Comparison of ENCODE assay signal across 22 mouse cellular contexts in genomic region chr19:4052516-4053030, GRCm38 (mm10). TPM values are rescaled to one million over a fixed set of nuclear protein-coding genes. Genes with fewer than 3 reads are reported as not detected.
DNase-seq lines count a peak whose midpoint lies in the region; ATAC-seq lines count a peak whose summit lies in the region.
"Had no signal": no experiment of that assay in that cellular context is flagged by ENCODE, and none has a peak within 500 bp of the region (broad histone marks: within the 10 kb centered on the region; RNA-seq: fewer than 3 reads in every experiment).

No protein-coding gene starts in this region.

- no peak overlapping the region for H3K9ac ChIP-seq in intestine, embryonic 16.5 days (ENCODE audit: low read depth, low read length)
- H3K9ac ChIP-seq: heart, embryonic 15.5 days; limb, embryonic 15.5 days; midbrain, embryonic 12.5 days had no signal

- H3K27me3 ChIP-seq in intestine, embryonic 16.5 days (replicated peaks; ENCODE audit: control insufficient read depth, insufficient read depth, low read length), result no peaks in the 10 kb centered on the region
- H3K27me3 ChIP-seq: heart, embryonic 15.5 days; limb, embryonic 15.5 days; midbrain, embryonic 12.5 days; Patski had no signal

- peaks cover 15% of the 10 kb centered on the region for H3K4me1 ChIP-seq in intestine, embryonic 16.5 days (ENCODE audit: control insufficient read depth, insufficient read depth, low read length)
- H3K4me1 ChIP-seq: limb, embryonic 10.5 days; midbrain, embryonic 12.5 days had no signal

- H3K36me3 ChIP-seq in intestine, embryonic 16.5 days (ENCODE audit: control insufficient read depth, insufficient read depth, low read length), result no peaks in the 10 kb centered on the region
- H3K36me3 ChIP-seq: heart, embryonic 15.5 days; limb, embryonic 10.5 days; limb, embryonic 15.5 days; midbrain, embryonic 12.5 days had no signal

- ATAC-seq in intestine, embryonic 16.5 days, result no peak
- ATAC-seq: forebrain, embryonic 14.5 days; hindbrain, embryonic 16.5 days; intestine, postnatal 0 days; Patski had no signal

- no peak overlapping the region for H3K27ac ChIP-seq in intestine, embryonic 16.5 days (ENCODE audit: low read length)
- H3K27ac ChIP-seq: heart, embryonic 15.5 days; limb, embryonic 10.5 days; limb, embryonic 15.5 days; midbrain, embryonic 12.5 days had no signal

- no peak overlapping the region for H3K4me3 ChIP-seq in intestine, embryonic 16.5 days (ENCODE audit: low read length)
- H3K4me3 ChIP-seq: heart, embryonic 15.5 days; limb, embryonic 10.5 days; limb, embryonic 15.5 days; midbrain, embryonic 12.5 days had no signal

- WGBS in intestine, embryonic 16.5 days, result 80% methylated on average over 5 of the region's 5 CpGs

- no peaks in the 10 kb centered on the region; the same call in 1 of the 2 replicates for H3K9me3 ChIP-seq in intestine, embryonic 16.5 days (ENCODE audit: control insufficient read depth, low read length)
- H3K9me3 ChIP-seq: heart, embryonic 15.5 days; limb, embryonic 10.5 days; limb, embryonic 15.5 days; midbrain, embryonic 12.5 days had no signal

- peak; percentile 89 for DNase-seq in heart, adult 11 months
- no peak for DNase-seq in heart, adult 9 months (ENCODE audit: low spot score in 2 of 2)
- peak; percentile 30 for DNase-seq in testis, postnatal 10 days (ENCODE audit: low spot score)
- DNase-seq in testis, postnatal 14 days (ENCODE audit: low spot score), result no peak
- peak; percentile 40 for DNase-seq in adipocyte (ENCODE audit: low spot score)
- DNase-seq in urinary bladder, postnatal 4 days (ENCODE audit: low spot score in 2 of 2), result no peak
- DNase-seq: right cerebral cortex, postnatal 25 days had no signal

- H3K4me2 ChIP-seq in intestine, embryonic 16.5 days (ENCODE audit: low read depth, low read length), result no peak overlapping the region
- H3K4me2 ChIP-seq: heart, embryonic 15.5 days; limb, embryonic 15.5 days; midbrain, embryonic 12.5 days had no signal

RNA-seq across cellular contexts. Expression of gene Gstp2, which starts 6.8 kb away (rescaled TPM):
- 33.6 and 65.0 TPM in 2 replicates for polyA plus RNA-seq in intestine, embryonic 16.5 days (2015; fragmentation: Nextera tagmentation; extraction: Ambion mirVana)
- polyA plus RNA-seq: neural tube, embryonic 14.5 days had no signal

RNA-seq across cellular contexts. Expression of gene Gstp3, which starts 6.8 kb away (rescaled TPM):
- 15.1 and 18.1 TPM in 2 replicates for polyA plus RNA-seq in intestine, embryonic 16.5 days (2015; fragmentation: Nextera tagmentation; extraction: Ambion mirVana)
- polyA plus RNA-seq: embryonic facial prominence, embryonic 11.5 days; forebrain, embryonic 14.5 days; hindbrain, embryonic 11.5 days; hindbrain, embryonic 16.5 days; limb, embryonic 10.5 days; midbrain, embryonic 12.5 days; neural tube, embryonic 14.5 days; Patski had no signal

RNA-seq across cellular contexts. Expression of gene Gstp1, which starts 14.8 kb away (rescaled TPM):
- polyA plus RNA-seq in intestine, embryonic 16.5 days (2015; fragmentation: Nextera tagmentation; extraction: Ambion mirVana), result 1,107 and 1,114 TPM in 2 replicates

RNA-seq across cellular contexts. Expression of gene Cabp2, which starts 28.8 kb away (rescaled TPM):
- polyA plus RNA-seq in intestine, embryonic 16.5 days (2015; fragmentation: Nextera tagmentation; extraction: Ambion mirVana), result 2.1 and 3.1 TPM in 2 replicates
- polyA plus RNA-seq: adrenal gland, adult 2 months; embryonic facial prominence, embryonic 11.5 days; forebrain, embryonic 14.5 days; heart, embryonic 15.5 days; hindbrain, embryonic 11.5 days; hindbrain, embryonic 16.5 days; intestine, postnatal 0 days; large intestine, adult 2 months; limb, embryonic 10.5 days; limb, embryonic 15.5 days; lung, embryonic 16.5 days; midbrain, embryonic 12.5 days; neural tube, embryonic 14.5 days; Patski had no signal

RNA-seq across cellular contexts. Expression of gene Ndufv1, which starts 40.0 kb away (rescaled TPM):
- 299 and 309 TPM in 2 replicates for polyA plus RNA-seq in intestine, embryonic 16.5 days (2015; fragmentation: Nextera tagmentation; extraction: Ambion mirVana)

Comparison
In these comparisons a context has a peak if more than half of its experiments do, and no peak if none do; other contexts are left out.
1. DNase-seq: peak in heart, adult 11 months (single experiment), testis, postnatal 10 days (single experiment) and adipocyte (single experiment); none in heart, adult 9 months (0 of 2), testis, postnatal 14 days (single experiment) and urinary bladder, postnatal 4 days (0 of 2).